Mouse (Mus musculus) layer of hippocampus, postnatal 10 days (tissue): ENCODE results near the gene Rnf40. TPM values are rescaled to one million over a fixed set of nuclear protein-coding genes. Genes with fewer than 3 reads are reported as not detected.

Experiments used
- DNase-seq, 2 experiments: peaks; one replicate each; pipeline ENCODE4 v3.0.0; 2021; ENCODE audit warnings: low spot score in 2 of 2
- total RNA-seq, 2 experiments: library from RNA; stranded (reverse); gene quantifications; 2 replicates each; pipeline ENCODE4 v1.2.3; 2021

Rnf40 gene
- total RNA-seq, 2 experiments from 2014 or later: 70.6 to 71.3 TPM

DNA sequence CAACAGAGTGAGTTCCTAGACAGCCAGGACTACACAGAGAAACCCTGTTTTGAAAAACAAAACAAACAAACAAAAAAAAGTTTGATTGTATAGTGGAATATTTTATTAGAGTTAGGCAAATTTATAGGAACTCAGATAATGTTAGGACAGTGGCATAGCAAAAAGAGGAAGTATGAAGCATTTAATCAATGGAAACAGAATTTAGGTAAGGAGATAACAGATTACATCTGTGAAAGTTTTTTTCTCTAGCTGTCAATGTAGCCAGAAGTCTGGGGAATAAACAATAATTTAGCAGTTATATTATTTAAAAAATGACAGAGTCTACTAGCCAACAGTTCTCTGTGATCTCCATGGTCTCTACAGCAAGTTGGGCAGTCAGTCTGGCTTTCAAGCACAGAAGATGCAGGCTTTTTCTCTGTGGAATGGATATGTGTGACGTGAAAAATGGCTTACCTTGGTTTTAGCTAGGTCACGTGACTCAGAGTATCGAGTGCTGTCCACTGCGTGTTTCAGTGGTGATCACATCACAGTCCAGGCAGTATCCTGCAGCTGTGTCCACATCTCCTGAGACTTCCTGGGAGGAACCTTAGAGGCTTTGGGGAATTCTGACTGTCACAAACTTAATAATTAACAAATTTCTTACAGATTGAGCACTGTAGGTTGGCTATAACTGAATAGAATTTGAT is 60.1 kb downstream of the Rnf40 start:
- DNase-seq: no peak

GRCm38 (mm10) chr7:127649206-127649605 is 60.6 kb downstream of the Rnf40 start:
- no peak for DNase-seq

- no peak for DNase-seq
These were observed 63.1 kb downstream of the Rnf40 start for GRCm38 (mm10) chr7:127651624-127652023.

GRCm38 (mm10) chr7:127652050-127652449 is 63.5 kb downstream of the Rnf40 start:
- DNase-seq: no peak

DNA sequence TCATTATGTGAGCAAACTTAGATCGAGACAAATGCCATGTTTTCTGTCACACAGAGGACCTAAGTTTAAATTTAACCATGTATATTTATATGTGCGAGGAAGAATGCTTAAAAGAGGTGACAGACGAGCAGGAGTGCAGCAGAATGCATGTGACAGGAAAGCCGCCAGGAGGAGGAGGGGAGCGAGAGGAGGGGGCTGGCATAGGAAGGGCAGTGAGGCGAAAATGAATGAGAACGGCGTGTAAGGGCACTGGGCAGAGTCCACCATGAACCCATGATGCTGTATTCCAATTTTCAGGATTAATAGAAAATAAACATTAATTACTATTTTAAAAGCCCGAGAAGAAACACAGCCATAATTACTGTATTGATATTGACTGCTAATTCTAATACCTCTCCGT is 65.8 kb downstream of the Rnf40 start:
- no peak for DNase-seq

Other genes with a start within 250 kb of the Rnf40 start
- 10 to 100 TPM; 11.9 to 13.5 TPM for gene Zfp768, start 243.2 kb upstream of the Rnf40 start, total RNA-seq
- 1 to 10 TPM; 7.3 to 7.5 TPM for gene Zfp747, start 212.7 kb upstream of the Rnf40 start, total RNA-seq
- 1 to 10 TPM; 3.3 TPM for gene 9130019O22Rik, start 201.6 kb upstream of the Rnf40 start, total RNA-seq
- 1 to 10 TPM; 5.4 to 6.4 TPM for gene E430018J23Rik, start 195.1 kb upstream of the Rnf40 start, total RNA-seq
- 1 to 10 TPM; 4.1 to 4.4 TPM for gene Zfp764, start 181.9 kb upstream of the Rnf40 start, total RNA-seq
- 10 to 100 TPM; 10.0 to 11.7 TPM for gene Zfp688, start 166.7 kb upstream of the Rnf40 start, total RNA-seq
- gene Zfp689, start 139.6 kb upstream of the Rnf40 start, total RNA-seq: 1 to 10 TPM; 7.5 to 7.7 TPM
- 10 to 100 TPM; 31.6 to 34.8 TPM for gene Prr14, start 129.2 kb upstream of the Rnf40 start, total RNA-seq
- 10 to 100 TPM; 60.0 to 63.1 TPM for gene Fbrs, start 109.6 kb upstream of the Rnf40 start, total RNA-seq
- gene Srcap, start 76.8 kb upstream of the Rnf40 start, total RNA-seq: 100 to 1,000 TPM; 109 to 111 TPM
- gene Gm42715, start 69.2 kb upstream of the Rnf40 start, total RNA-seq: 10 to 100 TPM; 11.2 to 19.2 TPM
- 1 to 10 TPM in 1 of 2 experiments, under 1 TPM in 1; 0.80 to 2.4 TPM for gene Tmem265, start 27.4 kb upstream of the Rnf40 start, total RNA-seq
- 10 to 100 TPM; 69.4 to 76.3 TPM for gene Phkg2, start 15.4 kb upstream of the Rnf40 start, total RNA-seq
- 10 to 100 TPM; 10.5 to 11.2 TPM for gene Ccdc189, start 172 bp upstream of the Rnf40 start, total RNA-seq
- 10 to 100 TPM; 25.1 to 31.8 TPM for gene Zfp629, start 27.0 kb downstream of the Rnf40 start, total RNA-seq
- 10 to 100 TPM; 38.6 TPM for gene Bcl7c, start 120.2 kb downstream of the Rnf40 start, total RNA-seq
- gene Ctf1, start 124.0 kb downstream of the Rnf40 start, total RNA-seq: 1 to 10 TPM; 4.3 to 5.3 TPM
- not detected for gene Ctf2, start 143.4 kb downstream of the Rnf40 start, total RNA-seq
- gene Fbxl19, start 155.8 kb downstream of the Rnf40 start, total RNA-seq: 10 to 100 TPM; 86.8 to 92.2 TPM
- gene Orai3, start 181.0 kb downstream of the Rnf40 start, total RNA-seq: 10 to 100 TPM; 18.5 to 19.1 TPM
- 10 to 100 TPM; 35.5 to 40.3 TPM for gene Setd1a, start 187.9 kb downstream of the Rnf40 start, total RNA-seq
- gene Gm49388, start 196.8 kb downstream of the Rnf40 start, total RNA-seq: 1 to 10 TPM; 2.9 to 4.6 TPM
- 1 to 10 TPM; 4.8 to 5.1 TPM for gene Hsd3b7, start 211.8 kb downstream of the Rnf40 start, total RNA-seq
- gene Stx4a, start 235.5 kb downstream of the Rnf40 start, total RNA-seq: 10 to 100 TPM; 46.9 to 53.6 TPM
- gene Stx1b, start 235.8 kb downstream of the Rnf40 start, total RNA-seq: 100 to 1,000 TPM; 292 to 296 TPM